Mouse (Mus musculus) right cerebral cortex, postnatal 36 days (tissue): ENCODE data around the gene Hif3a.

Experiments
- DNase-seq, 2 experiments: peaks; one replicate each; pipeline ENCODE4 v3.0.0; 2022; ENCODE audit warnings: low spot score in 2 of 2, mixed read lengths in 1 of 2

The Hif3a gene

GRCm38 (mm10) chr7:17024814-17025504 is 37.3 kb downstream of the Hif3a start:
- no peak for DNase-seq

- DNase-seq = no peak
Observed at GRCm38 (mm10) chr7:17024141-17024540, 38.1 kb downstream of the Hif3a start.

GRCm38 (mm10) chr7:17023701-17024100 is 38.5 kb downstream of the Hif3a start:
- no peak for DNase-seq

- DNase-seq = no peak
Observed at GRCm38 (mm10) chr7:17022176-17022575, 40.1 kb downstream of the Hif3a start.

GRCm38 (mm10) chr7:17019426-17020166 is 42.6 kb downstream of the Hif3a start:
- DNase-seq = no peak

- no peak for DNase-seq
Observed at GRCm38 (mm10) chr7:17017921-17018320, 44.3 kb downstream of the Hif3a start.

- peak; percentile 95 to 97 for DNase-seq
Observed at GRCm38 (mm10) chr7:17017036-17017435, 45.2 kb downstream of the Hif3a start.

- DNase-seq = no peak
Observed at GRCm38 (mm10) chr7:17015381-17015780, 46.8 kb downstream of the Hif3a start.

- no peak for DNase-seq
Observed at GRCm38 (mm10) chr7:17011909-17012590, 50.2 kb downstream of the Hif3a start.

GRCm38 (mm10) chr7:17010010-17010347 is 52.2 kb downstream of the Hif3a start:
- no peak for DNase-seq

- no peak for DNase-seq
Observed at GRCm38 (mm10) chr7:17009326-17010009, 52.8 kb downstream of the Hif3a start.

GRCm38 (mm10) chr7:17007300-17007699 is 54.9 kb downstream of the Hif3a start:
- DNase-seq = no peak

- no peak for DNase-seq
Observed at GRCm38 (mm10) chr7:17004716-17005115, 57.5 kb downstream of the Hif3a start.

GRCm38 (mm10) chr7:17003230-17003960 is 58.8 kb downstream of the Hif3a start:
- DNase-seq = no peak

- peak; percentile 69 to 70 for DNase-seq
Observed at GRCm38 (mm10) chr7:17002375-17003195, 59.6 kb downstream of the Hif3a start.

GRCm38 (mm10) chr7:16999650-17000049 is 62.6 kb downstream of the Hif3a start:
- DNase-seq = peak; percentile 68 to 79

GRCm38 (mm10) chr7:16999233-16999632 is 63.0 kb downstream of the Hif3a start:
- no peak for DNase-seq

GRCm38 (mm10) chr7:16995345-16995744 is 66.9 kb downstream of the Hif3a start:
- DNase-seq = no peak

- no peak for DNase-seq
Observed at GRCm38 (mm10) chr7:16994400-16994799, 67.8 kb downstream of the Hif3a start.

GRCm38 (mm10) chr7:16993651-16994399 is 68.4 kb downstream of the Hif3a start:
- no peak for DNase-seq
